Mouse (Mus musculus) testis, adult 10 weeks (tissue): ENCODE data around the gene Acot1. TPM values are rescaled to one million over a fixed set of nuclear protein-coding genes. Genes with fewer than 3 reads are reported as not detected.

Experiments
- polyA plus RNA-seq: library from polyadenylated mRNA; stranded (reverse); fragments of 350-450 nt; fragmentation: Illumina TruSeq; extraction: RNeasy Lipid Tissue Mini Kit (QIAGEN cat#74804); gene quantifications from one replicate; pipeline ENCODE4 v1.2.3, GENCODE M21; 2014; ENCODE audit warnings: low read depth, low replicate concordance

Acot1 gene
- polyA plus RNA-seq, result 1.4 TPM

GRCm38 (mm10) chr12:84009171-84009965 lies at the start of gene Acot1:
Gene Acot1 (plus strand): TSS chr12:84009490.

GRCm38 (mm10) chr12:83984752-83985151 lies 24.5 kb upstream of the Acot1 start, which contains the start of gene Heatr4:
Gene Heatr4 (minus strand): TSS chr12:83984852.

GRCm38 (mm10) chr12:83987583-83988441 lies 21.5 kb upstream of the Acot1 start, which contains the start of gene Acot2:
Gene Acot2 (plus strand): TSS chr12:83987861.

DNA sequence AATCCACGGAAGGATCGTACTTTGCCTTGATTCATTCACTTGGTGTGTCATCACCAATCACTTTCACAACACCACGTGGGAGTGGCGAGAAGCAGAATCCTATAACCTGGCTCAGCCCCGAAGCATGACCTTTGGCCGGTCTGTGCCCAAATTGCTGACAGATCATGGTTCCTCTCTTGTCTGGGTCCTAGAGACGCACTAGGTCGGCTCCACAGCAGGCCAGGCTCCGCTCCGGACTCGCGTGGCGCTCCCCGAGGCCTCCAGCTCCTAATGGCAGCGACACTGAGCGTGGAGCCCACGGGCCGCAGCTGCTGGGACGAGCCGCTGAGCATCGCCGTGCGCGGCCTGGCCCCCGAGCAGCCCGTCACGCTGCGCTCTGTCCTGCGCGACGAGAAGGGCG lies 29.0 kb downstream of the Acot1 start, which contains the start of gene Acot4:
Gene Acot4, plus strand, starts transcription at position 139 of the 400 bp plus-strand sequence.

DNA sequence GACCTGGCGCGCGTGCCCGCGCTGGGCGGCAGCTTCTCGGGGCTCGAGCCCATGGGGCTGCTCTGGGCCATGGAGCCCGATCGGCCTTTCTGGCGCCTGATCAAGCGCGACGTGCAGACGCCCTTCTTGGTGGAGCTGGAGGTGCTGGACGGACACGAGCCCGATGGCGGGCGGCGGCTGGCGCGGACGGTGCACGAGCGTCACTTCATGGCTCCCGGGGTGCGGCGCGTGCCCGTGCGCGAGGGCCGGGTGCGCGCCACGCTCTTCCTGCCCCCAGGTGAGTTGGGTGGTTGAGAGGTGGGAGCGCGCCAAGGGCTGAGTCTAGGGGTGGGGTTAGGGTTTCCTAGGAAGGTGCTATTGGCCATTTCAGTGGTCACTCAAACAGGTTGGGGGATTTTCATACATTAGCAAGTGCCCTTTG lies 29.4 kb downstream of the Acot1 start, which contains the start of gene Gm49366:
Gene Gm49366, plus strand, starts transcription at position 245 of the 421 bp plus-strand sequence.

GRCm38 (mm10) chr12:84051937-84052474 lies 42.7 kb downstream of the Acot1 start, which contains the start of gene Acot3:
Gene Acot3 (plus strand): TSS chr12:84052144.

Other genes with a start within 250 kb of the Acot1 start
- gene Papln, start 245.9 kb upstream of the Acot1 start, polyA plus RNA-seq, result 0.42 TPM
- 15.0 TPM for gene Numb, start 87.6 kb upstream of the Acot1 start, polyA plus RNA-seq
- 0.74 TPM for gene Riox1, start 58.9 kb upstream of the Acot1 start, polyA plus RNA-seq
- gene Heatr4, start 24.6 kb upstream of the Acot1 start, polyA plus RNA-seq, result 21.8 TPM
- 0.15 TPM for gene Acot2, start 21.6 kb upstream of the Acot1 start, polyA plus RNA-seq
- 0.11 TPM for gene Acot4, start 28.9 kb downstream of the Acot1 start, polyA plus RNA-seq
- not detected for gene Gm49366, start 29.4 kb downstream of the Acot1 start, polyA plus RNA-seq
- not detected for gene Acot3, start 42.7 kb downstream of the Acot1 start, polyA plus RNA-seq
- gene Acot5, start 59.8 kb downstream of the Acot1 start, polyA plus RNA-seq, result not detected
- 1.1 TPM for gene Acot6, start 91.2 kb downstream of the Acot1 start, polyA plus RNA-seq
- gene Dnal1, start 104.9 kb downstream of the Acot1 start, polyA plus RNA-seq, result 85.0 TPM
- gene Pnma1, start 139.0 kb downstream of the Acot1 start, polyA plus RNA-seq, result 12.8 TPM
- 0.69 TPM for gene Elmsan1, start 209.4 kb downstream of the Acot1 start, polyA plus RNA-seq